Mouse (Mus musculus) thymus, postnatal 25 days (tissue): Measurements from ENCODE around the gene Gjb3.

ENCODE experiments used
- DNase-seq: peaks from one replicate; pipeline ENCODE4 v3.0.0; 2022

The Gjb3 gene

DNA sequence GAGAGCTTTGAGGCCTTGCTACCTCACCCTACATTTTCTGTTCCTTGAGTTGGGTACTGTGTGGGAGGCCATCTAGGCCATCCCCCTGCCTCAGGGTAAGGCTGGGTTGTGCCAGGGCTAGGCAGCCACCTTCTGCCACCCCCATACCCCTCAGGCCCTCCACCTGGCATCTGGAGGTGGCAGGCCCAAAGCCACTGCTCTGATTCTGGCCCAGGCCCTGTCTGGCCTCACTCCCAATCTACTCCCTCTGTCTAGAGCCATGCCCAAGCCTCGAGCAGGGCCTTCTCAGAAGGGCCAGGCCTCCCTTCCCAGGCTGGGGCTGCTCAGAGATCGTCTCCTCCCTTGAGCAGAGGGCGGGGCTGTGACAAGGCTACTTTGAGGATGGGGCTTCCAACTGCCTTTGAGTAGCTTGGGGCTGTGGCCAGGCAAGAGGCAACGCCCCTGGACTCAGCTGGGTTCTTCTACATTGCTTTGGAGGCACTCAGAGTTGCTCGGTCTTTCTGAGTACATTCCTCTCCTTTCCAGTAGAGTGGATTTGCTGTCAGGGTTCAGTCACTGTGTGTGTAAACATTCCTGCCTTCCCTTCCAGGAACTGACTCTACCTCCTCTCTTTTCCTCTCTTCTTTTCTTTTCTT, 4.3 kb upstream of the Gjb3 start:
- DNase-seq = no peak

DNA sequence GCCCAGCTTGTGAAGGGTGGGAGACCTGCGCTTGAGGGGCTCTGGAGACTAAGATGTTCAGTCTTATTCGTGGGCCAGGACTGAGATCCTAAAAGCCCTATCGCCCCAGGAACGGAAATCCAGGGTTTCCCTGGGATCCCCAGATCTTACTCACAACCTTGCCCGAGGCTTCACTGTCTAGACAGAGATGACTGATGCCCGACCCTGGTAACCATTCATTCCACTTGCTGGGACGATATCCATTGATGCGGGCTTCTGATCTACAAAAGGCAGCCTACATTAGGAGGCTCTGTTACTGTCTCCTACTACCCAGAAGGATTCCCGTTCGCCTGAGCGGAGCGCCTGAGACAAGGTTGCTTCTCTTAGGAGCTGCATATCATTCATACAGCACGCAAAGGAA, 527 bp upstream of the Gjb3 start:
- DNase-seq = no peak

DNA sequence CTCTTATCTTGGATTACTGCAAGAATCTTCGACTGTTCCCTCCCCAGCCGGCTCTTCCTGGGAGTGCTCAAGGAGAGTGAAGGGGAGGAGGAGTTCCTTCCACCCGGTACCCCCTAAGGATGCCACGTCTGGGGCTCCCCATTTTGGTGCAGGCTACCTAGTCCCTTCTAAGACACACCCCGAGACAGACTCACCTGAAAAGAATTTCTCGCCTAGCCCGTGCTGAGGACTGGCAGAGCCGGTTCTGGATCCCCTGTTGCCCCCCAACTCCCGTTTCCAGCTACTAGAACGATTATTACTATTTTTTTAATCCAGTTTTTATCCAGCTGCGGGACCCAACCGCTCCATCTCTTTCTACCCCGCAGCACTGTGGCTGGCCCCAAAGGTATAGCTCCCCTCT, 893 bp downstream of the Gjb3 start:
- no peak for DNase-seq

DNA sequence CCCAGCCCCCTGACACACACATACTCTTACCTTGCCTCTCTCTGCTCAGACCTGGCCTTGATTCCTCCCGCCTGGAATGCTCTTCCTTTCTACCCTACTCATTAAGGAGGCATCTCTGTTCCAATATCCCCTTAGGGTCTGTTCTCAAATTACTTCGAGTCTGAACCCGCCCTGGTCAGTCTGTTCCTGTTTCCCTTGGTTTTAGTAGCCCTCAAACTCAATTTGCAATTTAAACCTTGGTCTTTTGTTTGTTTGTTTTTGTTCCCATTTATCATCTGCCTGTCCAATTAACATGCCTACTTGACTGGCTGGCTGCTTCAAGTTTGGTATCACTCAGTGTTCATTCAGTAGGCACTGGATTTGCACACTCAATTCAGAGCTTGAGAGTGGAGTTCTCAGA, 1.6 kb downstream of the Gjb3 start:
- DNase-seq = no peak

DNA sequence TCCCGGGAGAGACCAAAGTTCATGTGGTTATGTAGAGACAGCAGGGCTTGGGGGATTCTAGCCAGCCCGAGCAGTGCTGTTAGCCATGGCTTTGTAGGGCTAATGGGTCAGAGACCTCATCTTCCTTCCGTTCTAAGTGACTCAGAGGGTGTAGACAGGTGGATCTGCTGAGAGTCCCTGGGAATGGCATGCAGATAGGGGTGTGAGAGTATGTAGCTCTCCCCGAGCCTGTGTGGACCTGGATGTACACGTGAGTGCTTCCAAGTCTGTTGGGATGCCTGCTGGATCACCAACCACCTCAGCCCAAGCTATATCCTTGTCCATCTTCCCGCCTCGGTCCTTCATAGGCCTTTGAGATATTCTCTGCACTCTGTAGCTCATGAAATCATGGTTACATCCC, 2.3 kb downstream of the Gjb3 start:
- DNase-seq = no peak

DNA sequence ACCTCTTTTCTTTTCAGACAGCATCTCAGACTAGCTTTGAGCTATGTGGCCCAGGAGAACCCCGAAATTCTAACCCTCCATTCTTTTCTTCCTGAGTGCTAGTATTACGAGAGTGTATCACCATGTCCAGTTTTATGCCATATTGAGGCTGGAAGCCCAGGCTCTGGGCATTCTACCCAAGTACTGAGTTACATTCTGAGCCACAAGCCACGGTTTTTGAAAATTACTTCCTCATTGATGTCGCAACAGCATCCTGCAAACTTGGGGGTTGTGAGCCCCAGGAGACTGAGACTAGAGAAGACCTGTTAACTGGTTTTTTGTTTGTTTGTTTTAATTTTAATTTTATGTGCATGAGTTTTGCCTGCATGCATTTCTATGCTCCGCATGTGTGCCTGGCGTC, 2.9 kb downstream of the Gjb3 start:
- no peak for DNase-seq

DNA sequence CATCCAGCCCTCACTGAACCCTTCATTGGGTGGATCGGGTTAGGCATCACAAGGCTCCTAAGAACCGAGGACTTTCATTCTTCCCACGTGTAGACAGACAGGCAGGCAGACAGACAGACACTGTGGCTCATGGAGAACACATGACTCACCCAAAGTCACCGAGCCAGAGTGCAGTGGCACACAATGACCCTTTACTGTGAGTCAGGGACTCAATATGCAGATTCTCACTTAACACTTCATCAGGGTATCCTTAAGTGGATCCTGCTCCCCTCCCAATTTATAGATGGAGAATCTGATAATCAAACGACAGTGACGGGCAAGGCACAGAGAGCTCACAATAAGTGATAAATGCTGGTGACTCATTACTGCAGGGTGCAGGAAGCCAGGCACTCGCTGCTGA, 3.4 kb downstream of the Gjb3 start:
- no peak for DNase-seq

DNA sequence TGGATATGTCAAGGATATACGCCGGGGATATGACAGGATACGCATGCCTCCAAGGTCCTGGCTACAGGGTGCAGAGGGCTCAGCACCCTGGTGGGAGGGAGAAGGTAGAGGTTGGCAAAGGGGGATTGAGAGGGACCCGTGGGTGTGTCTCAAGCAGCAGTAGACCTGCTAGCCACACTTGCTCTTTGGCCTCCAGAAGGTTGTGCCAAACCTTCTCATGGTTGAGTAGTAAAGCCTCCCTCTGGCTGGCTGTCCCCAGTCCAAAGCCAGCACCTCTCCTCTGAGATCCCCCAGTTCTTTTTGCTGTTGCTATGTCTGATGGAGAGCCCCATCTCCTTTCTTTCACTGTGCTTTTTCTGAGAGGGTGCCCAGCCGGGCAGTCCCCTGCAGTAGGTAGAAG, 5.4 kb downstream of the Gjb3 start:
- no peak for DNase-seq

DNA sequence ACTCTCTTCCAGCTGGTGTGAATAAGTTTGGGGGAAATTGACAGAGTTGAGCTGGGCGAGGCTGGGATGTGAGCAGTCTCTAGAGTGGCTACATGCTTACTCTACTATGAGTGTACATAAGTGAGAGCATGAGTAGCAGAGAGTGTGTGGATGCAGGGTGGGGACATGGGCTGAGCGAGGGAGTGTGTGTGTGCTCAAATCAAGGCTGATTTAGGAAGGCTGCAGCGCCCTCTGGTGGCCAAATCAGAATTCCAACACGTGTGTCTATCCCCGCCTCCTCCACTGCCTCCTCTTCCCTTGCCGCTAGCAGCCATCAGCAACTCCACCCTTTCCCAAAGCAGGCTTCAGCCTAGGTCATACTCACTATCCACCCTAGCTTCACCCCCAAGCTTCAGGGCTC, 5.9 kb downstream of the Gjb3 start:
- DNase-seq = peak; percentile 49

DNA sequence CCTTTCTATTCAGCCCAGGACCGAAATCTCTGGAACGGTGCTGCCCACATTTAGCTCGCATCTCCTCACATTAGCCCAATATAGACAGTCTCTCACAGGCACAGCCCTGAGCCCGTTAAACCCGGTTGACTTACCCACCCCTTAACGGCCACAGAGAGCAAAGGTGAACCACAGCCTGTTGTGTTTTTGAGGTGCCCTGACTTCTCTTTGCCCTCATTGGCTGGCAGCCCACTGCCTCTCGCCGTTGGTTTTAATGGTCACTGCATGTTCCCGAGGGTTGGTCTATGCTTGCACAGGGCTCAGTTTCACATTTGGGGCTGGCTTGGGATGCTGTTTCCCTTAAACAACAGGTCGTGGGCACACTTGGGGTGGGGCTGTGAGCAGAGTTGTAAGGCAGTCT, 6.3 kb downstream of the Gjb3 start:
- no peak for DNase-seq

DNA sequence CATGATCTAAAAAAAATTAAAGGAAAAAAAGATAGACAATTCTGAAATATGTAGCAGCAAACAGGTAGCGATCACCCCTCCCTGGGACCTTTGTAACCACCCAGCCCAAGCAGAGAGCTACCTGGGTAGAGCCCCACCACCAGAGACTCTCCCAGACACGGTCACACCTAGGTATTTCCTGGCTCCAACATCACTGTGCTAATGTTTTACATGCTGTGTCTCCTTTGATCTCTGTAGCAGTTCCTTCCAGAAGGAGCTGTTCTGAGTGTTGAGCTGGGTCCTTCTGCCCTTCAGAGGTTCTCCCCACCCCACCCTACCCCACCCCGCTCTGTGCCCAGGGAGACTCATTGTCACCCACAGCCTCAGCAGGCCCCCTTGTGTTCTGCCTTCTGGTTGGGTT, 7.0 kb downstream of the Gjb3 start:
- no peak for DNase-seq

DNA sequence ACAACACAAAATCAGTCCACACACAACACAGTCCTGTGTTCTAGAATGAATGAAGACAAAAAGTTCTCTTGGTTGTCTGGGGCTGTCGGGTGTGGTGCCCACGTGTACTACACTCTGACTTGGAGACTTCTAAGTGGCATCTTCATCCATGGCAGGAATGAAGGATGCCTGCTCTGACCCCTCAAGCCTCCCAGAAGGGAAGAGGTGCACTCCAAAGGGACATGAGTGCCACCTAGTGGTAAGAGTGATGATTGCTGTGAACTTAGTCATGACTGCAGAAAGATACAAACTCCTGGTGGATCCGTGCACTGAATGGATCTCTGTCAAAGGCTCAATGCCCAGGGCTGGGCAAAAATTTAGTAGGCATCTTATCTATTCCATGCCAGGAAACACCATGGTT, 11.0 kb downstream of the Gjb3 start:
- DNase-seq = peak; percentile 46

DNA sequence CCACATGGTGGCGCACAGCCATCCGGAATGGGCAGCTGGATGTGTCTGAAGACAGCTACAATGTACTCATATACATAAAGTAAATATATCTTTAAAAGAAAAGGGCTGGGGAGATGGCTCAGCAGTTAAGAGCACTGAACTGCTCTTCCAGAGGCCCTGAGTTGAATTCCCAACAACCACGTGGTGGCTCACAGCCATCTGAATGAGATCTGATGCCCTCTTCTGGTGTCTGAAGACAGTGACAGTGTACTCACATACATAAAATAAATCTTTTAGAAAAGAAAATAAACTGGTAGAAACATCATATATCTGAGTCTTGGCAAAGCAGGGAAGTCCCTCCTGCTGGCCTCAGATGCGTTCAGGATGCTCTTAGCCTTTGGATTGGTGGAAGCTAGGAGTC, 13.5 kb downstream of the Gjb3 start:
- no peak for DNase-seq

DNA sequence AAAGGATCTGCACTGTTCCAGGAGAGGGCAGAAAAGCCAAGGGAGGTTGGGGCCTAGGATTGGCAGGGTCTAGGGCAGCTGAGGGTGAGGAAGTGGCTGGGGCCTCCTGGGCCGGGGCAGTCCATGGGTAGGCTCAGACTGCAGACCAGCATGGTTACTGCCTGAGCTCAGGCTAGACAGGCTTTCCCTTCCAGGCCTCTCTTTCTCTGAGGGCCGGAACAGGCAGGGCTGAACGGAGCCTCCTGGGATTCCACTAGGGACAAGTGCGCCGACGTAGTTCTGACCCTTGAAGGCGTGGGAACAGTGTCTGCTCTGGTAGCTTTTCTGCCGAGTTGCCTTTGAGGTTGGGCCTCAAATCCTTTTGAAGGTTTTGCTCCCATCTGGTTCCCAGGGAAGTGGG, 14.9 kb downstream of the Gjb3 start:
- no peak for DNase-seq

DNA sequence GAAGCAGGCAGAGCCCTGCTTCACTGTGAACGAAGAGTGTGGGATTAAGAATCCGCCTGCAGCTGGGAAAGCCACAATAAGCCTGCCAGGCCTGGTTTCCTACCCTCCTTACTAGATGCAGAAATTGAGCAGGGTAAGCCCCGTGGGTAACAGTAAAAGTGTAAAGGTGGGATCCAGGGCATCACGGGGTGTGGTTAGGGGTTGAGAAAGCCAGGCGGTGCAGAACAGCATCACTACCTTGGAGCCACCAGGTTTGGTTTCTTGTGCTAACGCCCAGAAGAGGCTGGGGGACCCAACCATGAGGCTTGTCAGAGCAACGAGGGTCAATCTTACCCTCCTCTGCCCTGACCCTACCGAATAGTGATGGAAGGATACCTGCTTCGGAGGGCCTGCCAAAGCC, 16.1 kb downstream of the Gjb3 start:
- no peak for DNase-seq

DNA sequence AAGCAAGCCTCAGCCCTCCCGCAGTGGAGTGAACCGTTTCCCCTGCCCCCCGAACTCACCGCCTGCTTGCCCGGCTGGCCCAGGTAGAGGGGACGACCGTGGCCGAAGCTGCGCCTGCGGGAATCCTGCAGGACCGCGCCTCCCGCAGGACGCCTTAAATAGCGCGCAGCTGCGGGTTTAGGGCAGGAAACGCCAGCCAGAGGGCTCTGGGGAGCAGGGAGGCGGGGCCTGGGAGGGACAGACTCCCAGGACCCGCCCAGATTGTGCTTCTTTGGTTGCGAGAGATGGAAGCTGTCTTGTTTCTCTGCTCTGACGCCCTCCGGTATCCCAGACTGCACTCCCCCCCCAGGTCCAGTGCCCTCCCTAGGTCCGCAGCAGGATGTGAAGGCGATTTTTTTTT, 16.8 kb downstream of the Gjb3 start, which contains the start of gene Gja4:
Gene Gja4 (minus strand): TSS at position 179 of the 400 bp plus-strand sequence.
- peak; percentile 46 for DNase-seq

DNA sequence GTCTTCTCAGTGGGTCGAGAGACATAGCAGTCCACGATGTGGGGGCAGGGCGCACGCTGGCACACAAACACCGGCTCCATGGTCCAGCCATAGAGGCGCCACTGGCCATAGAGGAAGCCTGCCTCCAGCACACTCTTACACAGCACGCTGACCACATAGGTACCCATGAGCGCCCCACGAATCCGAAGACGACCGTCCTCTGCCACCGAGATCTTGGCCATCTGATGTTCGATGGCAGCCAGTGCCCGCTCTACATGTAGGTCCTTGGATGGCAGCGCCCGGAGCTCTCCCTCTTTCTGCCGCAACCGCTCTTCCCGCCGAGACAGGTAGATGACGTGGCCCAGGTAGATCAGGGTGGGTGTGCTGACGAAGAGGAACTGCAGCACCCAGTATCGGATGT, 18.3 kb downstream of the Gjb3 start:
- DNase-seq = no peak

DNA sequence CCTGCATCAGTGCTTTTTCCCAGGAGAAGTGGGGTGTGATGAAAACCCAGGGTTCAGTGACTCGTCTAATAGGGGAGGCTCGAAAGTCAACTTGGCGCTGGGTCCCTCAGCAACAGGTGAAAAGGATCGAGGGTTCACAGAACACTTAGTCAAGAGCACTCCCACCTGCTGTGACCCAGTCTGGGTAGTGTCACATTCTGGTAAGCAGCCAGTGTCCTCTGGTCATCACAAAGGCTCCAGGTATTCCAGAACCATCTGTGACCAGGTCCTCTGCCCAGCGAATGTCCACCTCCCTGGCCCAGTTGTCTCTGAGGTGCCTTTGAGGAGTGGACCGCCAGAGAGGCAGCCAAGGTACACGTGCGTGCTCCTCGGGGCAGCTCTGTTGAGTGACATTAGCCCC, 19.1 kb downstream of the Gjb3 start:
- DNase-seq = no peak

DNA sequence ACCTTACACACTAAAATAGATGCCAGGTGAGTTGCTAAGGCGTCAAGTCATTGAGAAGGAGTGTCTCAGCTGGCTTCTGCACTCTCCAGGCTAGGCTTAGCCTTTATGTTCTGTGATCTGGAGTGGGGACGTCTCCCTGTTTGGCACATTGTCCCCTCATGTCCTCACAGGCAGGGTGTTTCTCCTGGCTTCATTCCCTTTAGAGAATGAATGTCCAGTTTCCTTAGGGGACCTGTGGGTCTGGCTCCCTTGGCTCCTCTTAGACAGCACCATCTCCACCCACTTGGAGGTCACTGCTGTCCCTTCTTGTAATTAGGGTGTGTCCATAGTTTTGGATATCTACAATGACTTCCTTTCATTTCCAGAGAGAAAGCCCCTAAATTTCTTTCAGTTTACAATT, 23.7 kb downstream of the Gjb3 start:
- DNase-seq = no peak

DNA sequence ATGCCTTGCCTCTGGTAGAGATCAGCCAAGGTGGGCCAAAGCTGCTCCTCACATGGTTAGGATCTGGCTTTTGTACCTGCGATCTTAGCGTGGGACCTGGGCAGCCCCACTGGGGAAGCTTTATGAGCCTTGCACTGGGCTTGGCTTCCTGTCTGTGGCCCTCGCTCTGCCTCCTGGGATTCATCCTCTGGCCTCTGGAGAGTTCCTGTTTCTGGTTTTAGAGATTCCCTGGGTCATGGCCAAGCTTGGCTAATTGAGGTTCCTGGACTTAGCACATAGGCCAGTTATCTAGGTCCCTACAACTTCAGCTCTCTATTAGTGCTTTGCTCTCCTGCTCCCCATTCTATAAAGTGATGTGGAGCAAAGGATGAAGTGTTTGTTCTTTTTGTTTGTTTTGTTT, 26.8 kb downstream of the Gjb3 start:
- DNase-seq = no peak

DNA sequence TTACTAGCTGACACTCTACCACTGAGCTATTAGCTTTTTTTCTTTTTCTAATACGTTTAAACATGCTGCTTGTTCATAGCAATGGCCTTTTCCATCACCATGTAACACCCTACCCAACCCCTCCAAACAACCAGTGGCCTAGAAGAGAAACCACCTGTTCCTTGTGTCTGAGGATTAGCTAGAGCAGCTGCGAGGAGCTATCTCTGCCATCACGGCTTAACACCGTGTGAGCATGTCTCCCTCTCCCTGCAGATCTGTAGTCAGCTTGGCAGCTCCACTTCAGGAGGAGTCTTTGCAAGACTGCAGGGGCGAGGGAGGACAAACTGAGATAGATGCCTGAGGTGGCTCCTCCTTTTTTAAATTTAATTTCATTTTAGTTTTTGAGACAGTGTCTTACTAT, 30.1 kb downstream of the Gjb3 start:
- DNase-seq = no peak

DNA sequence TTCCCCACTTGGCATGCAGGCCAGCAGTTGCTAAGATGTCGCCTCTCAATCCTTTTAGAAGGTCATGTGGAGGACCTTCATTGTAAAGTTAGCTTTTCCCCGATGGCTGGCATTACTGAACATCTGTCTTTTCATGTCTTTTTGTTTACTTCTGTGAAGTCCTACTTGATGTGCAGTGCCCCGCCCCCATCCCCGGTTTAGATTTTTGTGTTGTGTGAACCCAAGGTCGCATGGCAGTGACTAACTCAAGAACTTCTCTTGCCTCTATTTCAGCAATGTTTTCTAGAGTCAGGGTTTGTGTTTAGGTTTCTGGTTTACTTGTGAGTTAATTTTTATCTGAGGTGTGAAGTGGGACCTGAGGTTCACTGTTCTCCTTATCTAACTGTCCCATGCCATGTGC, 38.0 kb downstream of the Gjb3 start:
- DNase-seq = no peak

DNA sequence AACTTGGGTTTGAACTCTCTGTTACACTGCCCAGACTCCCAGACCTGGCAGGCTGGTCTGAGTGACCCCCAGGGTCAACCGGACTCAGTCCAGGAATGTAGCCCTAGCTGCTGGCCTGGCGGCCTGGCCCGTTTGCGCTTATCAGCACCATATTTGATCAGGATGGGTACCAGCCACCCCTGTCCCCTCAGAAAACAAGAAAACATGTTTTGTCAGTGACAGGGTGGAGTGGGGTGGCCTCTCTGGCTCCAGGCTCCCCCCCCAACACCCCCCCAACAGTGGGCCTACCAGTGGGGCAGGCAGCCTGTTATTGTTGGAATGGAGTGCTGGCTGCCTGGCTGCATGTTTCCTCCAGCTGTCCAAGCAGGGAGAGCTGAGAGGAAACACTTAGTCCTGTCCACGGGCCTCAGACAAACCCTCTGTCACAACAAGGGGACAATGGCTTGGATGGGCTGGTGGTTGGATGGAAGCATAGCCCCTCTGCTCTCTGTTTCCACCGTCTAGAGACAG, 41.5 kb downstream of the Gjb3 start:
- no peak for DNase-seq

DNA sequence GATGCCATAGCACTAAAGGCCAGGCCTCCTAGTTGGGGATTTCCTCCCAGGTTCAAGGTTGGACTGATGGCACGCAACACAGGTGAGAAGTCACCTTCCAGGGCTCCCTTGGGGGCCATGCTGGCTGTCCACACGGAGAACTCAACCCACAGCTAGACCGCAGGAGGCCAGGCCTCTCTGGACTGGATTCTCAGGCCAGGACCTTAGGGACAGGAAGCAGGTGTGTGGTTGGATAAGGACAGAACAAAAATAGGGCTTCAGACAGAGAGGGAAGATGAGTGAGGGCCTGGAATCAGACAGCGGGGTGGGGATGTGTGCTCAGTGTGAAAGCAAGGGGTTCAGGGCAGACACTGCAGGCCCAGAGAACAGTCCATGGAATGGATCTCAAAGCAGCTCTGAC, 43.7 kb downstream of the Gjb3 start:
- no peak for DNase-seq

DNA sequence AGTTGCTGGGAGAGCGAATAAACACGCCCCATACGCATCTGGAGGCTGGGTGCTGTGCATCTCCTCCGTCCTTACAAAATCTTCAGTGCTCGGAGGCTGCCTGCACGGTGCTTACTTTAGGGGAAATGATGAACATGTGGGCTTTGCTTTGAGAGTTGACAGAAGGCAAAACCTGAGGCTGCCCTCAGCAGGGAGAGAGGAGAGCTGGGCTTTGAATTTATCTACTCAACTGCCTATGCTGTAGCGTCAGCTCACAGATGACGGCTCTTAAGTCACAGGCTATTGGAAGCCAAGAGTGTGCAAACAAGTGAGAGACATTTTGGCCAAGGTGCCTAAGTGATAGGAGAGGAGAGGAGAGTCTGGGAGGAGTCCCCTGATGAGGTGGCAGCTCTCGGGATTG, 51.4 kb downstream of the Gjb3 start:
- no peak for DNase-seq
